Mouse (Mus musculus) adrenal gland, postnatal 14 days (tissue): ENCODE data around the gene Dlx3. TPM values are rescaled to one million over a fixed set of nuclear protein-coding genes. Genes with fewer than 3 reads are reported as not detected.

Experiments
- DNase-seq: peaks from one replicate; pipeline ENCODE4 v3.0.0; 2021; ENCODE audit warnings: mixed read lengths
- total RNA-seq: library from RNA; stranded (reverse); gene quantifications from 2 replicates; pipeline ENCODE4 v1.2.3, GENCODE M21; 2021

Gene Dlx3
- total RNA-seq, 1 experiment from 2014 or later = not detected

- no peak for DNase-seq
These were observed 5.5 kb downstream of the Dlx3 start for GRCm38 (mm10) chr11:95125366-95125948.

GRCm38 (mm10) chr11:95126272-95127245 is 6.6 kb downstream of the Dlx3 start:
- DNase-seq = peak; percentile 76

- no peak for DNase-seq
These were observed 8.4 kb downstream of the Dlx3 start for GRCm38 (mm10) chr11:95128359-95128758.

- no peak for DNase-seq
These were observed 10.8 kb downstream of the Dlx3 start for GRCm38 (mm10) chr11:95130668-95131252.

GRCm38 (mm10) chr11:95133321-95133720 is 13.4 kb downstream of the Dlx3 start:
- no peak for DNase-seq

- no peak for DNase-seq
These were observed 17.4 kb downstream of the Dlx3 start for GRCm38 (mm10) chr11:95137281-95137680.

GRCm38 (mm10) chr11:95139871-95140270 is 20.0 kb downstream of the Dlx3 start:
- no peak for DNase-seq

- no peak for DNase-seq
These were observed 22.3 kb downstream of the Dlx3 start for GRCm38 (mm10) chr11:95142258-95142657.

GRCm38 (mm10) chr11:95142980-95143575 is 23.2 kb downstream of the Dlx3 start:
- DNase-seq = peak; percentile 49

GRCm38 (mm10) chr11:95143663-95144062 is 23.7 kb downstream of the Dlx3 start:
- no peak for DNase-seq

GRCm38 (mm10) chr11:95144091-95144945 is 24.4 kb downstream of the Dlx3 start:
- DNase-seq = no peak

- peak; percentile 17 for DNase-seq
These were observed 25.1 kb downstream of the Dlx3 start for GRCm38 (mm10) chr11:95144946-95145483.

GRCm38 (mm10) chr11:95145851-95146403 is 26.0 kb downstream of the Dlx3 start, which contains the start of gene Dlx4:
Gene Dlx4 (minus strand): TSS chr11:95146263.
- peak; percentile 70 for DNase-seq

GRCm38 (mm10) chr11:95148754-95149153 is 28.8 kb downstream of the Dlx3 start:
- no peak for DNase-seq

GRCm38 (mm10) chr11:95149462-95150268 is 29.7 kb downstream of the Dlx3 start:
- DNase-seq = no peak

GRCm38 (mm10) chr11:95150269-95151049 is 30.5 kb downstream of the Dlx3 start:
- peak; percentile 24 for DNase-seq

GRCm38 (mm10) chr11:95153116-95153515 is 33.2 kb downstream of the Dlx3 start:
- no peak for DNase-seq

GRCm38 (mm10) chr11:95153681-95154080 is 33.8 kb downstream of the Dlx3 start:
- DNase-seq = no peak

- no peak for DNase-seq
These were observed 35.6 kb downstream of the Dlx3 start for GRCm38 (mm10) chr11:95155511-95155910.
